Comparison of ENCODE assay signal across 13 mouse cellular contexts in the genomic region with DNA sequence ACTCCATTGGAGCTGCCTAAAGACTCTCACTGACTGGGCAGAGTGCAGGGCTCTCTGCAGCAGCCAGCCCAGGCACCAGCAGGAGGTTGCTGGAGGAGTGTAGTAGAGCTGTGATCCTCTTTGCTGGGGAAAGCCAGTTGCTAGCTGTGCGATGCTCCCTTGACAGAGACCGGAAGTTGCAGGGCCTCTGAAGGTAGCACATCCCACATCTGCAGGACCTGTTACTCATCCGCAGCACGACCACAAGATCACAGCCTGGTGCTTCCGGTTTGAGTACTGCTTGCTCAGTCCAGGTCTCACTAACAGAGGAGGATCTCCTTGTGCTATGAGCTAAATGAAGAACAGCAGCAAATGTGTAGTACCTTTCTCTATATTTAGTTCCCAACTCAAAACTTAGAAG.
DNase-seq lines count a peak whose midpoint lies in the region; ATAC-seq and TF ChIP-seq lines count a peak whose summit lies in the region.
"Had no signal": no experiment of that assay in that cellular context is flagged by ENCODE, and none has a peak within 500 bp of the region (broad histone marks: within the 10 kb centered on the region; RNA-seq: fewer than 3 reads in every experiment).

No protein-coding gene starts in this region.

- H3K27ac ChIP-seq in limb, embryonic 12.5 days, result no peak overlapping the region
- H3K27ac ChIP-seq in limb, embryonic 10.5 days, result no peak overlapping the region
- peak overlapping the region; percentile 33; the same call in 1 of the 2 replicates for H3K27ac ChIP-seq in bone marrow macrophage, adult 2 months (ENCODE audit: insufficient read depth, low read depth, low read length)
- H3K27ac ChIP-seq in forebrain, embryonic 13.5 days, result no peak overlapping the region
- H3K27ac ChIP-seq: embryonic facial prominence, embryonic 15.5 days; neural tube, embryonic 12.5 days had no signal

- H3K4me3 ChIP-seq in limb, embryonic 12.5 days (replicated peaks), result no peak overlapping the region
- H3K4me3 ChIP-seq in limb, embryonic 10.5 days, result no peak overlapping the region
- H3K4me3 ChIP-seq in bone marrow macrophage, adult 2 months (ENCODE audit: insufficient read depth, low read length), result no peak overlapping the region
- no peak overlapping the region for H3K4me3 ChIP-seq in forebrain, embryonic 13.5 days
- H3K4me3 ChIP-seq: embryonic facial prominence, embryonic 15.5 days; neural tube, embryonic 12.5 days had no signal

- DNase-seq in limb, embryonic 10.5 days (ENCODE audit: low spot score), result no peak
- DNase-seq in thymus, postnatal 14 days, result peak; percentile 84
- no peak for DNase-seq in cerebellum, postnatal 4 days (ENCODE audit: low spot score in 2 of 2)
- no peak for DNase-seq in testis, postnatal 14 days (ENCODE audit: low spot score)
- DNase-seq: cerebellum, adult 2 months; heart, postnatal 36 days; kidney, adult 9 months had no signal

- no peak overlapping the region for H3K4me2 ChIP-seq in limb, embryonic 12.5 days
- no peak overlapping the region for H3K4me2 ChIP-seq in forebrain, embryonic 13.5 days
- H3K4me2 ChIP-seq: embryonic facial prominence, embryonic 15.5 days; neural tube, embryonic 12.5 days had no signal

- H3K36me3 ChIP-seq in limb, embryonic 12.5 days, result no peaks in the 10 kb centered on the region
- no peaks in the 10 kb centered on the region for H3K36me3 ChIP-seq in limb, embryonic 10.5 days
- no peaks in the 10 kb centered on the region for H3K36me3 ChIP-seq in forebrain, embryonic 13.5 days (ENCODE audit: poor library complexity, severe bottlenecking)
- H3K36me3 ChIP-seq: embryonic facial prominence, embryonic 15.5 days; neural tube, embryonic 12.5 days had no signal

- H3K4me1 ChIP-seq in limb, embryonic 12.5 days (replicated peaks), result peaks cover 18% of the 10 kb centered on the region
- peaks cover 17% of the 10 kb centered on the region for H3K4me1 ChIP-seq in limb, embryonic 10.5 days
- H3K4me1 ChIP-seq in bone marrow macrophage, adult 2 months (ENCODE audit: control insufficient read depth, insufficient read depth, low read length), result peaks cover 63% of the 10 kb centered on the region
- no peaks in the 10 kb centered on the region for H3K4me1 ChIP-seq in forebrain, embryonic 13.5 days
- H3K4me1 ChIP-seq: neural tube, embryonic 12.5 days had no signal

- H3K27me3 ChIP-seq in limb, embryonic 12.5 days, result no peaks in the 10 kb centered on the region
- H3K27me3 ChIP-seq in limb, embryonic 10.5 days (ENCODE audit: low read depth, poor library complexity, severe bottlenecking), result no peaks in the 10 kb centered on the region
- no peaks in the 10 kb centered on the region for H3K27me3 ChIP-seq in forebrain, embryonic 13.5 days
- H3K27me3 ChIP-seq: embryonic facial prominence, embryonic 15.5 days; neural tube, embryonic 12.5 days had no signal

- no peaks in the 10 kb centered on the region for H3K9me3 ChIP-seq in limb, embryonic 12.5 days
- no peaks in the 10 kb centered on the region for H3K9me3 ChIP-seq in limb, embryonic 10.5 days (replicated peaks)
- H3K9me3 ChIP-seq in forebrain, embryonic 13.5 days (replicated peaks), result no peaks in the 10 kb centered on the region
- H3K9me3 ChIP-seq: embryonic facial prominence, embryonic 15.5 days; neural tube, embryonic 12.5 days had no signal

- ATAC-seq in limb, embryonic 12.5 days (ENCODE audit: insufficient number of reproducible peaks, insufficient read depth, low FRiP score, low TSS enrichment, low read depth), result 0 out of 2 replicates have a peak, but pooled peaks have one; percentile 26
- ATAC-seq in monocyte, adult 5-6 weeks (replicated peaks; ENCODE audit: insufficient number of reproducible peaks, low FRiP score, low TSS enrichment, poor library complexity, severe bottlenecking), result peak; percentile 85
- ATAC-seq in forebrain, embryonic 13.5 days, result no peak

- 53% methylated on average over 5 of the region's 5 CpGs for WGBS in limb, embryonic 12.5 days
- 52% methylated on average over 5 of the region's 5 CpGs for WGBS in limb, embryonic 10.5 days
- WGBS in forebrain, embryonic 13.5 days, result 50% methylated on average over 5 of the region's 5 CpGs

- TF ChIP-seq CTCF in bone marrow macrophage, adult 2 months (IDR thresholded peaks at IDR 0.05; ENCODE audit: low read depth, low read length), result no peak

- no peak overlapping the region for H3K9ac ChIP-seq in limb, embryonic 12.5 days (replicated peaks)
- no peak overlapping the region for H3K9ac ChIP-seq in forebrain, embryonic 13.5 days
- H3K9ac ChIP-seq: embryonic facial prominence, embryonic 15.5 days; neural tube, embryonic 12.5 days had no signal

- TF ChIP-seq POLR2A in bone marrow macrophage, adult 2 months (IDR thresholded peaks at IDR 0.05; ENCODE audit: borderline replicate concordance, low read depth, low read length), result no peak
